Mouse (Mus musculus): ENCODE results near the gene Ablim1.

DNA sequence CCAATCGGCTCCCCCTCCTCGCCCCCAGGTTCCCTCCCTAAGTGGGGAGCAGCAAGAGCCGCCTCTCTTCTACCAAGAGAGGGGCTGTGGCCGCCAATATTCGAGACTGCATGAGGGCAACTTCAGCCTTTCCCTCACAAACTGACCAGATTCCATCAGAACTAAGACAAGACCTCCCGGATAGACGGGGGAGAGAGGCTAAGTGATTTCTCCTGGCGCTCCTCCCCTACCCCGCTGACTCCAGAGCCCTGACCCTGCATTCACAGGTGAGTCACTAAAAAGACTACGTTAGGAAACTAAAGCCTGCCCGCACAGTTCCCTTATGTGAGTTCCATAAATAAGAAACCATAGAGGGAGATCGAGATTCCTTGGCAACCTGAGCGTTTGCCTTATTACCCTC lies 307.9 kb downstream of the Ablim1 start:
- TF ChIP-seq GATA1 (IDR thresholded peaks at IDR 0.05; ENCODE audit: low read length) (no peak), TAL1 (IDR thresholded peaks at IDR 0.05; ENCODE audit: low read length) (no peak)
